Mouse (Mus musculus): ENCODE data around the gene Gpatch4. TPM values are rescaled to one million over a fixed set of nuclear protein-coding genes. Genes with fewer than 3 reads are reported as not detected.
A peak's percentile ranks its signal among the peaks of the same experiment; 100 is the strongest.

The Gpatch4 gene
- polyA plus RNA-seq, 1 experiment from 2014 or later: 30.6 TPM

GRCm38 (mm10) chr3:88082224-88082618, 39.3 kb downstream of the Gpatch4 start:
- ATAC-seq (ENCODE audit: borderline replicate concordance, extremely low read depth, low FRiP score, low TSS enrichment): peak; percentile 48; the same call in 1 of the 2 replicates
- WGBS: 1% methylated on average over 13 of the region's 13 CpGs
- H3K27me3 ChIP-seq: no peaks in the 10 kb centered on the region
- H3K36me3 ChIP-seq: peaks cover 18% of the 10 kb centered on the region
- peaks cover 20% of the 10 kb centered on the region for H3K4me1 ChIP-seq
- H3K9me3 ChIP-seq: no peaks in the 10 kb centered on the region
- H3K4me3 ChIP-seq: peak overlapping the region; percentile 74
- peak overlapping the region; percentile 79 for H3K4me2 ChIP-seq
- peak overlapping the region; percentile 67; the same call in 1 of the 2 replicates for H3K27ac ChIP-seq
- H3K9ac ChIP-seq: peak overlapping the region; percentile 65

- ATAC-seq (ENCODE audit: borderline replicate concordance, extremely low read depth, low FRiP score, low TSS enrichment): peak; percentile 69; the same call in 1 of the 2 replicates
- Histone ChIP-seq H3K4me2 (peak overlapping the region; percentile 79), H3K36me3 (peaks cover 18% of the 10 kb centered on the region), H3K9ac (peak overlapping the region; percentile 65; the same call in 1 of the 2 replicates), H3K27ac (peak overlapping the region; percentile 67), H3K4me1 (peaks cover 20% of the 10 kb centered on the region), H3K9me3 (no peaks in the 10 kb centered on the region), H3K27me3 (no peaks in the 10 kb centered on the region), H3K4me3 (peak overlapping the region; percentile 74)
- WGBS: 6% methylated on average over 4 of the region's 4 CpGs
Observed at GRCm38 (mm10) chr3:88082663-88083062, 39.8 kb downstream of the Gpatch4 start.

GRCm38 (mm10) chr3:88084001-88084400, 41.1 kb downstream of the Gpatch4 start:
- no peaks in the 10 kb centered on the region for H3K27me3 ChIP-seq
- H3K4me2 ChIP-seq: no peak overlapping the region
- no peak overlapping the region for H3K9ac ChIP-seq
- 94% methylated on average over 2 of the region's 2 CpGs for WGBS
- no peaks in the 10 kb centered on the region for H3K9me3 ChIP-seq
- no peak overlapping the region for H3K27ac ChIP-seq
- no peak overlapping the region for H3K4me3 ChIP-seq
- H3K36me3 ChIP-seq: peaks cover 28% of the 10 kb centered on the region
- no peak for ATAC-seq (ENCODE audit: borderline replicate concordance, extremely low read depth, low FRiP score, low TSS enrichment)
- peaks cover 20% of the 10 kb centered on the region for H3K4me1 ChIP-seq

- H3K27me3 ChIP-seq: no peaks in the 10 kb centered on the region
Observed at GRCm38 (mm10) chr3:88085459-88085858, 42.6 kb downstream of the Gpatch4 start.

GRCm38 (mm10) chr3:88087688-88088087, 44.8 kb downstream of the Gpatch4 start:
- Histone ChIP-seq H3K4me1 (peaks cover 11% of the 10 kb centered on the region), H3K4me2 (no peak overlapping the region), H3K9ac (no peak overlapping the region), H3K9me3 (no peaks in the 10 kb centered on the region), H3K4me3 (no peak overlapping the region), H3K27ac (no peak overlapping the region), H3K27me3 (no peaks in the 10 kb centered on the region), H3K36me3 (peaks cover 63% of the 10 kb centered on the region)
- 87% methylated on average over 1 of the region's 1 CpGs for WGBS
- ATAC-seq (ENCODE audit: borderline replicate concordance, extremely low read depth, low FRiP score, low TSS enrichment): no peak

More at GRCm38 (mm10) chr3:88085459-88085858, 42.6 kb downstream of the Gpatch4 start:
- H3K36me3 ChIP-seq: peaks cover 42% of the 10 kb centered on the region
- ATAC-seq (ENCODE audit: borderline replicate concordance, extremely low read depth, low FRiP score, low TSS enrichment): no peak
- H3K4me3 ChIP-seq: no peak overlapping the region
- H3K9ac ChIP-seq: no peak overlapping the region
- peaks cover 20% of the 10 kb centered on the region for H3K4me1 ChIP-seq
- no peak overlapping the region for H3K4me2 ChIP-seq
- no peaks in the 10 kb centered on the region for H3K9me3 ChIP-seq
- no peak overlapping the region for H3K27ac ChIP-seq
- 95% methylated on average over 9 of the region's 9 CpGs for WGBS

- no peaks in the 10 kb centered on the region for H3K4me1 ChIP-seq
- H3K27ac ChIP-seq: no peak overlapping the region
- H3K4me3 ChIP-seq: no peak overlapping the region
- WGBS: 95% methylated on average over 7 of the region's 7 CpGs
- H3K9ac ChIP-seq: no peak overlapping the region
- H3K27me3 ChIP-seq: no peaks in the 10 kb centered on the region
- no peak overlapping the region for H3K4me2 ChIP-seq
- H3K36me3 ChIP-seq: peaks cover 84% of the 10 kb centered on the region
- no peak for ATAC-seq (ENCODE audit: borderline replicate concordance, extremely low read depth, low FRiP score, low TSS enrichment)
- H3K9me3 ChIP-seq: no peaks in the 10 kb centered on the region
Observed at GRCm38 (mm10) chr3:88090106-88090505, 47.2 kb downstream of the Gpatch4 start.

- Histone ChIP-seq H3K4me1 (no peaks in the 10 kb centered on the region), H3K27ac (no peak overlapping the region), H3K4me2 (no peak overlapping the region), H3K4me3 (no peak overlapping the region), H3K9me3 (no peaks in the 10 kb centered on the region), H3K9ac (no peak overlapping the region), H3K27me3 (no peaks in the 10 kb centered on the region), H3K36me3 (peaks cover 88% of the 10 kb centered on the region)
- WGBS: 84% methylated on average over 6 of the region's 6 CpGs
- ATAC-seq (ENCODE audit: borderline replicate concordance, extremely low read depth, low FRiP score, low TSS enrichment): no peak
Observed at GRCm38 (mm10) chr3:88090616-88091015, 47.7 kb downstream of the Gpatch4 start.

- Histone ChIP-seq H3K9me3 (no peaks in the 10 kb centered on the region), H3K4me2 (no peak overlapping the region), H3K36me3 (peaks cover 82% of the 10 kb centered on the region), H3K27ac (no peak overlapping the region), H3K4me1 (no peaks in the 10 kb centered on the region), H3K4me3 (no peak overlapping the region), H3K27me3 (no peaks in the 10 kb centered on the region), H3K9ac (no peak overlapping the region)
- WGBS: 83% methylated on average over 5 of the region's 5 CpGs
- ATAC-seq (ENCODE audit: borderline replicate concordance, extremely low read depth, low FRiP score, low TSS enrichment): no peak
Observed at GRCm38 (mm10) chr3:88094126-88094525, 51.2 kb downstream of the Gpatch4 start.

- Histone ChIP-seq H3K9me3 (no peaks in the 10 kb centered on the region), H3K36me3 (peaks cover 80% of the 10 kb centered on the region), H3K4me3 (no peak overlapping the region), H3K27ac (no peak overlapping the region), H3K4me1 (no peaks in the 10 kb centered on the region), H3K9ac (no peak overlapping the region), H3K4me2 (no peak overlapping the region), H3K27me3 (no peaks in the 10 kb centered on the region)
- no peak for ATAC-seq (ENCODE audit: borderline replicate concordance, extremely low read depth, low FRiP score, low TSS enrichment)
- WGBS: 74% methylated on average over 6 of the region's 6 CpGs
Observed at GRCm38 (mm10) chr3:88097666-88098065, 54.8 kb downstream of the Gpatch4 start.

- Histone ChIP-seq H3K27me3 (no peaks in the 10 kb centered on the region), H3K4me2 (no peak overlapping the region), H3K9ac (no peak overlapping the region), H3K9me3 (no peaks in the 10 kb centered on the region), H3K4me1 (no peaks in the 10 kb centered on the region), H3K4me3 (no peak overlapping the region), H3K36me3 (peaks cover 80% of the 10 kb centered on the region), H3K27ac (no peak overlapping the region)
- 49% methylated on average over 3 of the region's 3 CpGs for WGBS
- no peak for ATAC-seq (ENCODE audit: borderline replicate concordance, extremely low read depth, low FRiP score, low TSS enrichment)
Observed at GRCm38 (mm10) chr3:88100251-88100650, 57.3 kb downstream of the Gpatch4 start.

GRCm38 (mm10) chr3:88101736-88102135, 58.8 kb downstream of the Gpatch4 start:
- Histone ChIP-seq H3K9ac (no peak overlapping the region), H3K27me3 (no peaks in the 10 kb centered on the region), H3K9me3 (no peaks in the 10 kb centered on the region), H3K4me2 (no peak overlapping the region), H3K4me1 (no peaks in the 10 kb centered on the region), H3K36me3 (peaks cover 80% of the 10 kb centered on the region), H3K4me3 (no peak overlapping the region), H3K27ac (no peak overlapping the region)
- whole genome bisulfite sequencing: 83% methylated on average over 7 of the region's 7 CpGs
- ATAC-seq (ENCODE audit: borderline replicate concordance, extremely low read depth, low FRiP score, low TSS enrichment): no peak

GRCm38 (mm10) chr3:88102196-88102595, 59.3 kb downstream of the Gpatch4 start:
- Histone ChIP-seq H3K27ac (no peak overlapping the region; the same call in 1 of the 2 replicates), H3K9me3 (no peaks in the 10 kb centered on the region), H3K9ac (no peak overlapping the region), H3K36me3 (peaks cover 78% of the 10 kb centered on the region), H3K4me2 (no peak overlapping the region), H3K27me3 (no peaks in the 10 kb centered on the region), H3K4me3 (no peak overlapping the region), H3K4me1 (no peaks in the 10 kb centered on the region)
- ATAC-seq (ENCODE audit: borderline replicate concordance, extremely low read depth, low FRiP score, low TSS enrichment): no peak
- 73% methylated on average over 6 of the region's 6 CpGs for WGBS

- Histone ChIP-seq H3K9ac (no peak overlapping the region), H3K4me1 (no peaks in the 10 kb centered on the region), H3K4me3 (no peak overlapping the region), H3K4me2 (no peak overlapping the region), H3K27me3 (no peaks in the 10 kb centered on the region), H3K27ac (no peak overlapping the region; the same call in 1 of the 2 replicates), H3K9me3 (no peaks in the 10 kb centered on the region), H3K36me3 (peaks cover 81% of the 10 kb centered on the region)
- no peak for ATAC-seq (ENCODE audit: borderline replicate concordance, extremely low read depth, low FRiP score, low TSS enrichment)
- 66% methylated on average over 6 of the region's 6 CpGs for WGBS
Observed at GRCm38 (mm10) chr3:88102611-88103010, 59.7 kb downstream of the Gpatch4 start.

Measured in lung, embryonic 15.5 days (tissue).